Mouse (Mus musculus) limb, embryonic 15.5 days (tissue): ENCODE measurements around the gene Tgm5. TPM values are rescaled to one million over a fixed set of nuclear protein-coding genes. Genes with fewer than 3 reads are reported as not detected.
"Not testable (repeated sequence)": the region's sequence is repeated elsewhere in the genome, so short reads cannot be mapped to it uniquely, and the experiment has no call there.

Experiments
- ATAC-seq: fragments of 200-750 bp; cut with Nextera tagmentation; 2 replicates; pipeline ENCODE4 v1.8.0; 2017; ENCODE audit warnings: low read depth, moderate TSS enrichment; ENCODE audit not compliant: insufficient number of reproducible peaks, low FRiP score, low TSS enrichment
- H3K27ac ChIP-seq: fragments of 300-500 bp; sonication (generic); 2 replicates; pipeline ENCODE4 v1.5.1; 2015; ENCODE audit warnings: moderate library complexity, mild to moderate bottlenecking, inconsistent platforms
- H3K27me3 ChIP-seq: fragments of 300-500 bp; sonication (generic); 2 replicates; pipeline ENCODE4 v1.6.1; 2015; ENCODE audit warnings: inconsistent platforms
- H3K36me3 ChIP-seq: fragments of 300-500 bp; sonication (generic); 2 replicates; pipeline ENCODE4 v1.6.1; 2015; ENCODE audit warnings: inconsistent platforms
- H3K4me1 ChIP-seq: fragments of 300-500 bp; sonication (generic); 2 replicates; pipeline ENCODE4 v1.6.1; 2015; ENCODE audit warnings: inconsistent platforms
- H3K4me2 ChIP-seq: fragments of 300-500 bp; sonication (generic); 2 replicates; pipeline ENCODE4 v1.6.1; 2015; ENCODE audit warnings: mild to moderate bottlenecking, inconsistent platforms
- H3K4me3 ChIP-seq: fragments of 300-500 bp; sonication (generic); 2 replicates; pipeline ENCODE4 v1.5.1; 2015; ENCODE audit warnings: mild to moderate bottlenecking, inconsistent platforms
- H3K9ac ChIP-seq: fragments of 300-500 bp; sonication (generic); 2 replicates; pipeline ENCODE4 v1.6.1; 2015; ENCODE audit warnings: inconsistent platforms
- H3K9me3 ChIP-seq: fragments of 300-500 bp; sonication (generic); 2 replicates; pipeline ENCODE4 v1.6.1; 2016; ENCODE audit warnings: inconsistent platforms
- WGBS: fragments of 180-500 bp; shearing (Covaris S2); methylation state at CpG from one replicate; pipeline ENCODE4 v1.1.7; 2015; 5-methylcytosine and 5-hydroxymethylcytosine counted together
- polyA plus RNA-seq: library from polyadenylated mRNA; unstranded; fragments of >200 nt; fragmentation: Nextera tagmentation; extraction: Ambion mirVana; gene quantifications from 2 replicates; pipeline ENCODE4 v1.2.1, GENCODE M21; 2015

Gene Tgm5
- polyA plus RNA-seq, 1 experiment from 2014 or later, result 0.10 TPM

- ATAC-seq, H3K27ac ChIP-seq, H3K4me1 ChIP-seq, H3K4me2 ChIP-seq, H3K4me3 ChIP-seq, H3K36me3 ChIP-seq, H3K9me3 ChIP-seq, H3K9ac ChIP-seq, H3K27me3 ChIP-seq: not testable (repeated sequence)
- 100% methylated on average over 1 of the region's 1 CpGs for WGBS
Observed at GRCm38 (mm10) chr2:121038851-121039250, 46.8 kb downstream of the Tgm5 start.

- ATAC-seq, result no peak
- Histone ChIP-seq H3K4me2 (no peak within 1 kb of the TSS), H3K4me3 (no peak within 1 kb of the TSS), H3K27ac (no peak within 1 kb of the TSS), H3K9ac (no peak within 1 kb of the TSS), H3K27me3 (no peaks in the 10 kb centered on the region), H3K36me3 (no peaks in the 10 kb centered on the region), H3K9me3 (no peaks in the 10 kb centered on the region), H3K4me1 (no peaks in the 10 kb centered on the region)
- 62% methylated on average over 5 of the region's 5 CpGs for WGBS
Observed at GRCm38 (mm10) chr2:121036733-121037341, 48.8 kb downstream of the Tgm5 start, which contains the start of gene Epb42. TSS of gene Epb42 (minus strand) at chr2:121037072.

GRCm38 (mm10) chr2:121022918-121023317 is 62.7 kb downstream of the Tgm5 start:
- Histone ChIP-seq H3K36me3 (peaks cover under 1% of the 10 kb centered on the region), H3K27me3 (peaks cover 3% of the 10 kb centered on the region), H3K4me1 (no peaks in the 10 kb centered on the region), H3K9me3 (no peaks in the 10 kb centered on the region), H3K9ac (no peak overlapping the region), H3K4me2 (no peak overlapping the region), H3K27ac (no peak overlapping the region), H3K4me3 (no peak overlapping the region)
- ATAC-seq, result no peak
- WGBS, result 69% methylated on average over 5 of the region's 5 CpGs

GRCm38 (mm10) chr2:121017151-121017550 is 68.5 kb downstream of the Tgm5 start:
- H3K36me3 ChIP-seq, result peaks cover 40% of the 10 kb centered on the region

GRCm38 (mm10) chr2:121016226-121016625 is 69.4 kb downstream of the Tgm5 start:
- Histone ChIP-seq H3K4me3 (no peak overlapping the region), H3K4me2 (no peak overlapping the region), H3K9ac (no peak overlapping the region), H3K27me3 (no peaks in the 10 kb centered on the region), H3K4me1 (no peaks in the 10 kb centered on the region), H3K27ac (no peak overlapping the region), H3K36me3 (peaks cover 49% of the 10 kb centered on the region), H3K9me3 (no peaks in the 10 kb centered on the region)
- ATAC-seq, result no peak
- 92% methylated on average over 9 of the region's 9 CpGs for WGBS

More at GRCm38 (mm10) chr2:121017151-121017550, 68.5 kb downstream of the Tgm5 start:
- Histone ChIP-seq H3K27me3 (no peaks in the 10 kb centered on the region), H3K4me3 (no peak overlapping the region), H3K9ac (no peak overlapping the region), H3K4me2 (no peak overlapping the region), H3K27ac (no peak overlapping the region), H3K9me3 (no peaks in the 10 kb centered on the region), H3K4me1 (no peaks in the 10 kb centered on the region)
- ATAC-seq, result no peak
- WGBS, result 100% methylated on average over 1 of the region's 1 CpGs

GRCm38 (mm10) chr2:121015507-121015906 is 70.1 kb downstream of the Tgm5 start:
- Histone ChIP-seq H3K36me3 (peaks cover 52% of the 10 kb centered on the region), H3K27me3 (no peaks in the 10 kb centered on the region)
- 82% methylated on average over 2 of the region's 2 CpGs for WGBS

GRCm38 (mm10) chr2:121012676-121013075 is 73.0 kb downstream of the Tgm5 start:
- Histone ChIP-seq H3K9me3 (no peaks in the 10 kb centered on the region), H3K4me1 (peaks cover 7% of the 10 kb centered on the region), H3K36me3 (peaks cover 48% of the 10 kb centered on the region), H3K27me3 (no peaks in the 10 kb centered on the region), H3K4me3 (no peak overlapping the region), H3K27ac (no peak overlapping the region), H3K4me2 (no peak overlapping the region), H3K9ac (no peak overlapping the region)
- no peak for ATAC-seq
- 89% methylated on average over 9 of the region's 9 CpGs for whole genome bisulfite sequencing

More at GRCm38 (mm10) chr2:121015507-121015906, 70.1 kb downstream of the Tgm5 start:
- no peak overlapping the region for H3K4me3 ChIP-seq
- H3K27ac ChIP-seq, result no peak overlapping the region
- no peak overlapping the region for H3K9ac ChIP-seq
- H3K4me2 ChIP-seq, result no peak overlapping the region
- H3K9me3 ChIP-seq, result no peaks in the 10 kb centered on the region
- no peaks in the 10 kb centered on the region for H3K4me1 ChIP-seq
- no peak for ATAC-seq

- Histone ChIP-seq H3K9ac (peak overlapping the region; percentile 41), H3K4me3 (peak overlapping the region; percentile 62), H3K36me3 (peaks cover 25% of the 10 kb centered on the region), H3K27me3 (no peaks in the 10 kb centered on the region), H3K9me3 (no peaks in the 10 kb centered on the region), H3K4me1 (peaks cover 7% of the 10 kb centered on the region), H3K4me2 (peak overlapping the region; percentile 67), H3K27ac (no peak overlapping the region)
- ATAC-seq, result no peak
- 21% methylated on average over 5 of the region's 5 CpGs for WGBS
Observed at GRCm38 (mm10) chr2:121009071-121009677, 76.5 kb downstream of the Tgm5 start.

- Histone ChIP-seq H3K9me3 (no peaks in the 10 kb centered on the region), H3K4me1 (peaks cover 7% of the 10 kb centered on the region), H3K4me3 (peak overlapping the region; percentile 62), H3K4me2 (peak overlapping the region; percentile 67), H3K27ac (no peak overlapping the region), H3K9ac (peak overlapping the region; percentile 41), H3K27me3 (no peaks in the 10 kb centered on the region), H3K36me3 (peaks cover 22% of the 10 kb centered on the region)
- WGBS, result 1% methylated on average over 12 of the region's 12 CpGs
- no peak for ATAC-seq
Observed at GRCm38 (mm10) chr2:121008664-121009007, 77.0 kb downstream of the Tgm5 start.

GRCm38 (mm10) chr2:121007925-121008663 is 77.5 kb downstream of the Tgm5 start, which contains the start of gene Ccndbp1:
TSS of gene Ccndbp1 (plus strand) at chr2:121008403.
- H3K4me3 ChIP-seq, result peak within 1 kb of the TSS; percentile 62
- peaks cover 20% of the 10 kb centered on the region for H3K36me3 ChIP-seq
- peak within 1 kb of the TSS; percentile 67 for H3K4me2 ChIP-seq
- H3K9me3 ChIP-seq, result no peaks in the 10 kb centered on the region
- H3K27ac ChIP-seq, result 0 out of 2 replicates have a peak within 1 kb of the TSS, but pooled peaks have one; percentile 38
- ATAC-seq, result peak; percentile 91
- peak within 1 kb of the TSS; percentile 41 for H3K9ac ChIP-seq
- WGBS, result 2% methylated on average over 34 of the region's 34 CpGs
- H3K27me3 ChIP-seq, result no peaks in the 10 kb centered on the region
- H3K4me1 ChIP-seq, result peaks cover 7% of the 10 kb centered on the region

- 72% methylated on average over 1 of the region's 1 CpGs for WGBS
- Histone ChIP-seq H3K9ac (no peak overlapping the region), H3K4me1 (peaks cover 7% of the 10 kb centered on the region), H3K4me2 (no peak overlapping the region), H3K36me3 (peaks cover 10% of the 10 kb centered on the region), H3K9me3 (no peaks in the 10 kb centered on the region), H3K27ac (no peak overlapping the region), H3K4me3 (no peak overlapping the region), H3K27me3 (no peaks in the 10 kb centered on the region)
- ATAC-seq, result no peak
Observed at GRCm38 (mm10) chr2:121006986-121007385, 78.7 kb downstream of the Tgm5 start.
